Mouse (Mus musculus) intestine, embryonic 15.5 days (tissue): ENCODE data around the gene S100a4. TPM values are rescaled to one million over a fixed set of nuclear protein-coding genes. Genes with fewer than 3 reads are reported as not detected.

Experiments
- ATAC-seq: fragments of 200-750 bp; cut with Nextera tagmentation; 2 replicates; pipeline ENCODE4 v1.8.0; 2017; ENCODE audit warnings: moderate TSS enrichment, moderate library complexity
- H3K27ac ChIP-seq: fragments of 300-500 bp; sonication (generic); 2 replicates; pipeline ENCODE4 v1.5.1; 2015; ENCODE audit warnings: mild to moderate bottlenecking, inconsistent platforms
- H3K27me3 ChIP-seq: fragments of 300-500 bp; sonication (generic); replicated peaks from 2 replicates; pipeline ENCODE4 v1.6.1; 2015; ENCODE audit warnings: inconsistent platforms
- H3K36me3 ChIP-seq: fragments of 300-500 bp; sonication (generic); 2 replicates; pipeline ENCODE4 v1.6.1; 2015; ENCODE audit warnings: inconsistent platforms
- H3K4me1 ChIP-seq: fragments of 300-500 bp; sonication (generic); replicated peaks from 2 replicates; pipeline ENCODE4 v1.6.1; 2015; ENCODE audit warnings: inconsistent platforms
- H3K4me2 ChIP-seq: fragments of 300-500 bp; sonication (generic); replicated peaks from 2 replicates; pipeline ENCODE4 v1.6.1; 2015; ENCODE audit warnings: mild to moderate bottlenecking, inconsistent platforms
- H3K4me3 ChIP-seq: fragments of 300-500 bp; sonication (generic); replicated peaks from 2 replicates; pipeline ENCODE4 v1.5.1; 2015; ENCODE audit warnings: inconsistent platforms
- H3K9ac ChIP-seq: fragments of 300-500 bp; sonication (generic); 2 replicates; pipeline ENCODE4 v1.6.1; 2015; ENCODE audit warnings: inconsistent platforms
- H3K9me3 ChIP-seq: fragments of 300-500 bp; sonication (generic); 2 replicates; pipeline ENCODE4 v1.6.1; 2016; ENCODE audit warnings: inconsistent platforms
- WGBS: fragments of 180-500 bp; shearing (Covaris S2); methylation state at CpG from one replicate; pipeline ENCODE4 v1.1.7; 2015; 5-methylcytosine and 5-hydroxymethylcytosine counted together
- polyA plus RNA-seq: library from polyadenylated mRNA; unstranded; fragments of >200 nt; fragmentation: Nextera tagmentation; extraction: Ambion mirVana; gene quantifications from 2 replicates; pipeline ENCODE4 v1.2.1, GENCODE M21; 2015

Gene S100a4
- polyA plus RNA-seq, 1 experiment from 2014 or later: 4.4 TPM

- Histone ChIP-seq H3K27me3 (no peaks in the 10 kb centered on the region), H3K27ac (no peak overlapping the region), H3K9ac (no peak overlapping the region), H3K4me2 (no peak overlapping the region), H3K9me3 (no peaks in the 10 kb centered on the region), H3K4me1 (peaks cover 5% of the 10 kb centered on the region; the same call in 1 of the 2 replicates), H3K36me3 (no peaks in the 10 kb centered on the region), H3K4me3 (no peak overlapping the region)
- 93% methylated on average over 2 of the region's 2 CpGs for WGBS
- ATAC-seq: no peak
Measured at GRCm38 (mm10) chr3:90629298-90629697, 25.7 kb downstream of the S100a4 start.

- no peaks in the 10 kb centered on the region for H3K4me1 ChIP-seq
- H3K9me3 ChIP-seq: no peaks in the 10 kb centered on the region
- no peaks in the 10 kb centered on the region for H3K27me3 ChIP-seq
- H3K4me3 ChIP-seq: no peak overlapping the region
- no peak for ATAC-seq
- 83% methylated on average over 2 of the region's 2 CpGs for WGBS
- no peak overlapping the region for H3K27ac ChIP-seq
- H3K9ac ChIP-seq: no peak overlapping the region
- no peak overlapping the region for H3K4me2 ChIP-seq
- no peaks in the 10 kb centered on the region for H3K36me3 ChIP-seq
Measured at GRCm38 (mm10) chr3:90631984-90632383, 28.4 kb downstream of the S100a4 start.

GRCm38 (mm10) chr3:90638511-90639275, 35.1 kb downstream of the S100a4 start:
- Histone ChIP-seq H3K9ac (no peak overlapping the region), H3K4me3 (no peak overlapping the region), H3K27ac (no peak overlapping the region), H3K4me1 (no peaks in the 10 kb centered on the region), H3K27me3 (no peaks in the 10 kb centered on the region), H3K9me3 (no peaks in the 10 kb centered on the region), H3K36me3 (no peaks in the 10 kb centered on the region), H3K4me2 (no peak overlapping the region)
- no peak for ATAC-seq
- WGBS: 60% methylated on average over 1 of the region's 1 CpGs

GRCm38 (mm10) chr3:90639511-90640154, 36.1 kb downstream of the S100a4 start:
- Histone ChIP-seq H3K27me3 (no peaks in the 10 kb centered on the region), H3K4me2 (no peak overlapping the region), H3K27ac (no peak overlapping the region), H3K4me3 (no peak overlapping the region), H3K9ac (no peak overlapping the region), H3K9me3 (no peaks in the 10 kb centered on the region), H3K4me1 (no peaks in the 10 kb centered on the region), H3K36me3 (no peaks in the 10 kb centered on the region)
- ATAC-seq: no peak
- 52% methylated on average over 7 of the region's 7 CpGs for WGBS

GRCm38 (mm10) chr3:90640981-90641380, 37.4 kb downstream of the S100a4 start:
- no peak overlapping the region for H3K27ac ChIP-seq
- ATAC-seq: no peak
- H3K9me3 ChIP-seq: no peaks in the 10 kb centered on the region
- H3K4me2 ChIP-seq: no peak overlapping the region
- no peaks in the 10 kb centered on the region for H3K36me3 ChIP-seq
- WGBS: 79% methylated on average over 7 of the region's 7 CpGs
- no peaks in the 10 kb centered on the region for H3K4me1 ChIP-seq
- H3K27me3 ChIP-seq: no peaks in the 10 kb centered on the region
- H3K9ac ChIP-seq: no peak overlapping the region
- no peak overlapping the region for H3K4me3 ChIP-seq

GRCm38 (mm10) chr3:90644220-90644619, 40.6 kb downstream of the S100a4 start:
- no peak overlapping the region for H3K4me2 ChIP-seq
- no peaks in the 10 kb centered on the region for H3K9me3 ChIP-seq
- no peak overlapping the region for H3K4me3 ChIP-seq
- WGBS: 51% methylated on average over 3 of the region's 3 CpGs
- no peaks in the 10 kb centered on the region for H3K36me3 ChIP-seq
- no peaks in the 10 kb centered on the region for H3K4me1 ChIP-seq
- no peaks in the 10 kb centered on the region for H3K27me3 ChIP-seq
- no peak overlapping the region for H3K9ac ChIP-seq
- ATAC-seq: no peak
- H3K27ac ChIP-seq: no peak overlapping the region

GRCm38 (mm10) chr3:90647291-90647690, 43.7 kb downstream of the S100a4 start:
- no peak overlapping the region for H3K4me3 ChIP-seq
- ATAC-seq: no peak
- no peak overlapping the region for H3K4me2 ChIP-seq
- WGBS: 88% methylated on average over 1 of the region's 1 CpGs
- no peak overlapping the region for H3K9ac ChIP-seq
- no peaks in the 10 kb centered on the region for H3K4me1 ChIP-seq
- H3K9me3 ChIP-seq: no peaks in the 10 kb centered on the region
- H3K27me3 ChIP-seq: no peaks in the 10 kb centered on the region
- no peaks in the 10 kb centered on the region for H3K36me3 ChIP-seq
- H3K27ac ChIP-seq: no peak overlapping the region

GRCm38 (mm10) chr3:90648981-90649380, 45.4 kb downstream of the S100a4 start:
- H3K27ac ChIP-seq: no peak overlapping the region
- H3K4me3 ChIP-seq: no peak overlapping the region
- no peaks in the 10 kb centered on the region; the same call in 1 of the 2 replicates for H3K27me3 ChIP-seq
- no peaks in the 10 kb centered on the region for H3K9me3 ChIP-seq
- no peaks in the 10 kb centered on the region for H3K36me3 ChIP-seq
- H3K4me1 ChIP-seq: no peaks in the 10 kb centered on the region
- H3K9ac ChIP-seq: no peak overlapping the region
- no peak overlapping the region for H3K4me2 ChIP-seq
- ATAC-seq: no peak

GRCm38 (mm10) chr3:90649832-90650231, 46.3 kb downstream of the S100a4 start:
- H3K4me1 ChIP-seq: no peaks in the 10 kb centered on the region
- H3K9me3 ChIP-seq: no peaks in the 10 kb centered on the region
- 92% methylated on average over 2 of the region's 2 CpGs for WGBS
- H3K9ac ChIP-seq: no peak overlapping the region
- H3K4me3 ChIP-seq: no peak overlapping the region
- no peak overlapping the region for H3K4me2 ChIP-seq
- no peak for ATAC-seq
- H3K27ac ChIP-seq: no peak overlapping the region
- H3K27me3 ChIP-seq: no peaks in the 10 kb centered on the region; the same call in 1 of the 2 replicates
- H3K36me3 ChIP-seq: no peaks in the 10 kb centered on the region

GRCm38 (mm10) chr3:90652878-90653508, 49.4 kb downstream of the S100a4 start:
- 37% methylated on average over 5 of the region's 5 CpGs for whole genome bisulfite sequencing
- Histone ChIP-seq H3K27ac (no peak overlapping the region), H3K4me2 (no peak overlapping the region), H3K4me3 (no peak overlapping the region), H3K9me3 (no peaks in the 10 kb centered on the region), H3K9ac (no peak overlapping the region), H3K27me3 (peaks cover 5% of the 10 kb centered on the region), H3K4me1 (no peaks in the 10 kb centered on the region), H3K36me3 (no peaks in the 10 kb centered on the region)
- ATAC-seq: peak; percentile 81

- Histone ChIP-seq H3K9ac (no peak within 1 kb of the TSS), H3K36me3 (no peaks in the 10 kb centered on the region), H3K4me2 (no peak within 1 kb of the TSS), H3K4me3 (no peak within 1 kb of the TSS), H3K9me3 (no peaks in the 10 kb centered on the region), H3K27ac (no peak within 1 kb of the TSS), H3K27me3 (peaks cover 5% of the 10 kb centered on the region), H3K4me1 (no peaks in the 10 kb centered on the region)
- ATAC-seq: no peak
Measured at GRCm38 (mm10) chr3:90653717-90654116, 50.1 kb downstream of the S100a4 start, which contains the start of gene S100a7a. Gene S100a7a, plus strand, starts transcription at chr3:90654017.
